Mouse (Mus musculus) spleen, embryonic (tissue): ENCODE measurements around the gene Rassf8.

ENCODE experiments used
- CTCF ChIA-PET: fragments of 350-600 bp; sonication (Branson Sonifier 250); formaldehyde crosslinking; loops from one replicate; lab custom pipeline; 2022; lab: Charles Lee

Gene Rassf8

DNA sequence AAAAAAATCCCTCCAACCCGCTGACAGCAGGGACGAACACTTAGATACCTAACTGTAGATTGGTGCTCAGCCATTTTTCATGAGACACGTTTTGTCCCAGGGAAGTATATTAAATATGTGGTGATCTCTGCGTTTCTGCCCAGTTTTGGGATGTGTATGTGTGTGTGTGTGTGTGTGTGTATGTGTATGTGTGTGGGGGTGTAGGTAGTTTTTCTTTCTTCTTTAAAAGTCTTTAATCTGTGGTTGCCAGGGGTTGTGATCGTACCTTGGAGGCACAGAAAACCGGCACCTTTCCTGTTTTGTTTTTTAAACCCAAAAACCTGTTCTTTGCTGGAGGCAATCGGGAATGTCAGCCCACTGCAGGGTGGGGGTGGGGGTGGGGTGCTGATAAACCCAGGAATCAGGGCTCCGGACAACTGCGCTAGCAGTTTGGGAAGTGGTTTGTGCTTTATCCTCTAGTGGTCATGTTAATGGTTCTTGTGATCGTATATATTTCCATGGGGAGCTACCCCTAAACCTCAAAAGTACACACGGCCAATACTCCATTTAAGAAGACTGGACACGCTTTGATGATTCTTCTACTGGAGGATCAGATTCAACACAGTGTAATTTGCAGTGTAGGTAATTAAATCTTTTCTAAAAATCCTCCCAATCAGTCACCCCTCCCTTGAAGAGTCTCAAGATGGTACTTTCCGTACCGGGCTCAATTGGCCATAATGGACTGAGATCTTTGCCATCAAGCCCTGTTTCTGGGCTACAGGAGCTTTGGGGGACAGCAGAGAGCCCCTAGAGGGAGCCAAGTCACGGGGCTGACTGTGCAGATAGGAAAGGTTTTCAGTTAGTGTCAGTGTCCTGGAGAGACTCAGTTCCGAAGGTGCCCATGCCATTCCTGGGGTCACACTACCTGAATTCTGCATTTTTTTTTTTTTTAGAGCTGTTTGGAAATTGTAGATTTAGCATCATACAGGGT is 1.4 kb downstream of the Rassf8 start:
- CTCF ChIA-PET: interaction anchor here (0.5 kb wide), 1 partner anchor 75 kb away, joined by 3 read pairs; no protein-coding TSS in a partner anchor

DNA sequence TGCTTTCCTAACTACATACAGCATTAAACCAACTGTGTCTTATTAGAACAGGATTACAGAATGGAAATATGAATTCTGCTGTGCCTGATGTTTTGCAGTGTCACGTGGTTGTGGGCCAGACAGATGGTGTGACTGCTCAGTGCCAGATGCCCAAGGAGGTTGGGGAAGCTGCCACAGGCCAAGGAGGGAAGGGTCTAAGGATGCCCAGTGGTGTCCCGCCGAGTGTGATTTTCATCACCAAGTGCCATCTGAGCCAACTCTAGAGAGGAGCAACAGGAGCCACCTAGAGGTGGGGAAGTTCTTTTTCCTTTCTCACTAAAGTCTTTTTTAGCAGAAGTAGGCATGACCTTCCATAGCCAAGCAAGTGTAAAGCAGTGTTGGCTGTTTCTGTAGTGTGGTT is 3.8 kb downstream of the Rassf8 start:
- CTCF ChIA-PET: no interaction called here

DNA sequence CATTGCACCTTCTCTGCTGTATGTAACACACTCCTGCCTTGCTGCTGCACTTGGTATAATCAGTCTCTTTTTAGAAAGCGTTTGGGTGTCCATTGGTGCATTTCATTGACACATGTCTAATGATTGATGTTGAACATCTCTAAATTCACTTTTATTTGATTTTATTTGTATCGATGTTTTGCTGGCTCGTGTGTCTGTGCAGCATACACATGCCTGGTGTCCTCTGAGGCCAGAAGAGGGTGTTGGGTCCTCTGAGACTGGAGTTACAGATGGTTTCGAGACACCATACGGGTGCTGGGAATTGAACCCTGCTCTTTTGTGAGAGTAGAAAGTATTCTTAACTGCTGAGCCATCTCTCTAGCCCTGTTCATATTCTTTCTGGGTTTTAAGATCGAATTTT is 6.7 kb downstream of the Rassf8 start:
- CTCF ChIA-PET: no interaction called here

DNA sequence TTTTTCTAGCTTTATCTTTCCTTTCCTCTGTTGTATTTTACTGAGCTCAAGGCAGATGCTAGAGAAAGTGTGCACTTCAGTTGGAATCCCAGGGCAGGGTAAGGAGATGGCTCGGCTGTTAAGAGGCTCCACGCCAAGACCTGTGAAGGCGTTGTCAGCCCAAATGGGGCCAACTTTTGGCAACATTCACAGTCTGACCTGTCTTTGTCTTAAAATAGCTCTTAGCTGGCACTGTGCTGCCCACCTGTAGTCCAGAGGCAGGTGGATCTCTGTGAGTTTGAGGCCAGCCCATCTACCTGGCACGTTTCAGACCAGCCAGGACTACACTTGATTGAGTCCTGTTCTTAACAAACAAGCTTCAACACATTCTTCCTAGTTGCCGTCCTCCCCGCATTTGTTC is 7.9 kb downstream of the Rassf8 start:
- CTCF ChIA-PET: no interaction called here

DNA sequence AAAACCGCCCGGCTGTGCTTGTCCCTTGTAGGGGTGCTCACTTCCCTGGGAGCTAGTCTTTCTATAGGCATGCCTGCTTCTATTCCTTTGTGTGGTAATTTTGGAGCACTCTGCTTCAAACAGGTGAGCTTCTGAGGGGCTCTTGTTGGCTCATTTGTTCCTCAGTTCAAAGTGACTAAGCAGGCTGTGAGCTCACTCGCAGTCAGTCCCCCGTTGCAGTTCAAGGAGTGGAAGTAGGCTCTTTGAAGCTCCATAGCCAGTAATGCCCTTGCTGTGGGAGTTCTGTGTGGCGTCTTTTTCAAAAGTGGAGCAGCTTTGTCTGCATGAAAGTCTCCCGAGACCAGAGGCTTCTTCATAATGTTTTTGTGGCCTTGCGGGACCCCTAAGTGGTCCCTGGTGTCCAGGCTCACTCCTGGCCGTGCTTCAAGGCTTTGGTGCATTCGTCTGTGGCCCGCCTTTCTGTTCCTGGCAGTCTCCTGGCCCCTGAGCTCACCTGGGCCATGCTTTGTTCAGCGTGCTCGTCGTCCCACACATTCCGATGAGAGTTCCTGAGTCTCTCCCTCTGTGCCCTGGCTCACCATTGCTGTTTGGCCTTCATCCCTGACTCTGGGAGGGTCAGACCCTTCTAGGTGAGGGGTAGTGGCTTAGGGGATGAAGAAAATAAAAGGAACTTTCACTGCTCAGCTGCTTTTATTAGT is 9.5 kb downstream of the Rassf8 start:
- CTCF ChIA-PET: no interaction called here

DNA sequence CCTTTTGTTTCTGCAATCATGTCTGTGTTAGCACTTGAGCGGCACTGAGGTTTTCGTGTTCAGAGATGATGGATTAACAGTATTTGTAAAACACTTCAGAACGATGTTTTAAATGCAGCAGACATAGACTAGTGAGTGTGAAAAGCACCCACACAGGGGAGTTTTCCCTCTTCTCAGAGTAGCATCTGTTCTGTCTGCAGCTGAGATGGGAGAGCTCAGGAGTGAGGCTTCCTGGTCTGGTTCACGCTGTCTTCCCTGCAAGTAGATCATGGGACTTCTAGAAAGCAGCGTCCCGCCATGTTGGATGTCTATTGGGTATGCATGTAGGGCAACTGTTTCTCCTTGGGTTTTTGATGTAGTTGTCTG is 10.1 kb downstream of the Rassf8 start:
- CTCF ChIA-PET: no interaction called here

DNA sequence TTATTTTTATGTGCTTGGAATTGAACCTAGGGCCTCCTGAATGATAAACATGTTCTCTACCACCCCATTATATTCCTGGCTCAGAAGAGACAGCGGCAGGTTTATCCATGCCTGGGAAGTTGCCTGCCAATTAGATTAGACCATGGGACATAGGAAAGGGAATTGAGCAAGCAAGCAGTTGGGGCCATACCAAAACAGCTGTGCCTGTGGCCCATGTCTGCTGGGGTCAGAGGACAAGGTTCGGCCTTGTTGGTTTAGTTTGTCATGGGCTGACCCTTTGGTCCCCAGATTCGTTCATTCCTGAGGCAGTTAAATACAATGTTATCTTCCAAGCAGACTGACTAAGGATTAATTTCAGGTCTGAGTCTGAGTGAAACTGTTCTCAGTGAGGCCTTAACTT is 10.8 kb downstream of the Rassf8 start:
- CTCF ChIA-PET: no interaction called here

DNA sequence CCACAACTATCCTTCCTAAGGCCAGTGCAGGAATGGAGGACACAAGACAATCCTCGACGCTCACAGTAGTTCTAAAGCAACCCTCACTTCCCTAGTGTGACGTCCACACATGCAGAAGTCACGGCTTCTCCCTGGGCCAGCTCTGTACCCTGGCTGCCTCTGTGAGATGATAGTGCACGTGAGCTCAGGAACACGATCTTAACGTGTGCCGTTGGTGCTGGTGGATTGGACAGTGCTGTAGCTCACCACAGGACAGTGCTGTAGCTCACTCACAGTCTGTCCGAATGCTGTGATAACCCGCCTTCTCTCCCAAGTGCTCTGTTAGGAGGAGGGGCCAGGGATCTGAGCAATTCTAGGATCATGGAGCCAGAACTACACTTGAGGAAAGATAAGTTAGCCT is 12.1 kb downstream of the Rassf8 start:
- CTCF ChIA-PET: no interaction called here

DNA sequence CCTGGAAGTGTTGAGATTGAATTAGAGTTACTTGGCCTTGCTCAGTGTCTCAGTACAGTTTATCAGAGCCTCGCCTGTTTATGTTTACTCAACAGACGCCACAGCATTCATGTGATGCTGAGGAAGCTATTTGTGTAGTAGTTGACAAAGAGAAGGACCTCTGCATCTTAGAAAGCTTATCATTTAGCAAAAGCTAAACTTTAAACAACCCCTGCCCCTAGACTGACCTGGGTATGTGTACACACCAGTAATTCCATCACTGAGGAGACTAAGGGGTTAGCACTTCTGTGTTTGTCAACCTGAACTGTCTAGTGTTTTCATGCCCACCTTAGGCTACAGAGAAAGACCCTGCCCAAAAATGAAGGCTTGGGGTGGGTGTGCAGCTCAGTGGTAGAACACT is 12.9 kb downstream of the Rassf8 start:
- CTCF ChIA-PET: interaction anchor here (0.7 kb wide), 1 partner anchor 671 kb away, joined by 3 read pairs; no protein-coding TSS in a partner anchor

DNA sequence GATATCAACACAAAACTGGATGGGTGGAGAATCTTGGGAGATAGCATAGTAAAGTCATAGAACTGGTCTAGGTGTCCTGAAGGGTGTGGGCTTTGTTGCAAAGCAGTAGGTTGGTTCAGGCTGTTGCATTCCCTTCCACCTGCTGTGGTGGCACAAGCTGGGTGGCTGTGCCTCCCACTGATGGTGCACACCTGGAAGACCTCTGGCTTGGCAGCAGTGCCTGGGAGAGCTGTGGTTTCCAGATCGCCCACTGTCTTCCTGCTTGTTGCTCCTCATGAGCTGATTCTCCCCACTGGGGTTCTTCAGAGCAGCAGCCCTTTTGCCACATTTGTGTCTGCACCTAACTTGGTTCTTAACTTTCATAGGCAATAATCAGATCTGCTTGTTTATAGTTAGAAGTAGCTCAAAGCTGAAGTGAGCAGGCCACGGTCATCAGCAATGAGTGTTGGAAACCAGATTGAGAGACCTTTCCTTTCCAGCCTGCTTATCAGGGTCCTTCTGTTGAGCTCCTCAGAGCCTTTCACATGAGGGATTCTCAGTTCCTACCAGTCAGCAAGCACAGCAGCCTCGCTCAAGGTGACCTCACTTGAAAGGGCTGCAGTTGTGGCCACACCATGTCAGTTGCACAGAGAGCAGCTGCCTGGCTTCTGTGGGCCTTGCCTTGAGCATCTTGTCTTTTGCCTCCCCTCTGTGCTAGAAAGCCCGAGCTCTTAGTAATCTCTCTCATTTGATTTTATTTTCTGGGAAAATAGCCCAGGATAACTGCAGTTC is 13.9 kb downstream of the Rassf8 start:
- CTCF ChIA-PET: no interaction called here

DNA sequence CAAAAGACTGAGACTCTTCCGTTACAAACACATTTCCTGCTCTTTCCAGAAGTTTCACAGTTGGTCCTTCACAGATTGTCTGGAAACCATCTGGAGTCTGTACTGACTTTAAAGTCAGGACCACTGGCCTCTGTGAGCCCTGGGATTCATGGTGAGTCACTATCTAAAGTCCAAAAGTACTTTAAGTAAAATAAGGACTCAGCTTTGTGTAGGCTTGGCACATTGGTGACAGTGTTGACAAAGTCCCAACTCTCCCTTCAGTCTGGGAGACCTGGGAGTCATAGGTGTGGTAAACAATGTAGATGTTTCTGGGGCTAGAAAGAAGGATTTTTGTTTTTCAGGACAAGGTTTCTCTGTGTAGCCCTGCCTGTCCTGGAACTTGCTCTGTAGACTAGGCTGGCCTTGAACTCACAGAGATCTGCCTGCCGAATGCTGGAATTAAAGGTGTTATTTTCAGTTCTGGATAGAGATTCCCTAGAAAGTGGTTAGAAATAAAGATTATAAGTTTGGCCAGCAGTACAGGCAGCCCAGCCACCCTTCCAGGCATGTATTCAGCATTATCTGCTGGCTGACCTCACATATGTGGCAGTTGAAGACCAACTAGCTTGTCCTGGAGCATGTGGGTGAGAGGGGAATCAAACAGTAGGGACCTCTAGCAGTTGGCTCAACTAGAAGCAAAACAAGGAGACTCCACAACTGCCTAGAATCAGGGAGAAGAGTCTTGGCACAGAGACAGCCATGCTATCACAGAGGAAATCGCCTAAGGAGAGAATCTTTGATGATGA is 14.8 kb downstream of the Rassf8 start:
- CTCF ChIA-PET: no interaction called here

DNA sequence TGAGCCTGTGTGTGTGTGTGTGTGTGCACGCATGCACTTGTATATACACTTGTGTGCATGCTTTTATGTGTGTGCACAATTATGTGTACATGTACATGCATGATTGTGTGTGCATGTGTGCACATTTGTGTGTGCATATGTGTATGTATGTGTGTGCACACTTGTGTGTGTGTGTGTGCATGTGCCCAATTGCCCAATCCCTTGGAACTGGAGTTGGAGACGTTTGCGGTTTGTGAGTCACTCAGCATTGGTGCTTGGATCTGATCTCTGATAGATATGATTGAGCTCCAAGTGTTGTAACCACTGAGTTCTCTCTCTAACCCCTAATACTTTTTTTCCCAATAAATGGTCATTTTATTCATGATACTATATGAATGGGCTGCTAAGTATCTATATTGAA is 15.5 kb downstream of the Rassf8 start:
- CTCF ChIA-PET: no interaction called here

DNA sequence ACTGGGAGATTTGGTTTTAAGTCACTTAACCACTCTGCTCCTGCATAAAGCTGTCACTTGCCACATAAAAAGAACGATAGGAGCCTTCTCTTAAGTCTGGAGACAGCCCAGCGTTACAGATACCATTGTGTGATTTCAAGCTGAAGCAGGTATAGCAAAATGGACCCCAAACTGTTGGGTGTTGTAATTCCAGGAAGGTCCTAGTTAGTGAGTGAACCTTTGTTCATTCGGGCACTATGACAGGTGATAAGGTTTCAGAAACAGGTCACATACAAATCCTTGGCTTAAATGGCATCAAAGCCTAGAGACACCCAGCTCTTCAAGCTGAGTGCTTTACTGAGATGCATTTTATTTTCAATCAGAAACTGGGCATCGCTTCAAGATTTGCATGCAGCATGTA is 16.5 kb downstream of the Rassf8 start:
- CTCF ChIA-PET: no interaction called here

DNA sequence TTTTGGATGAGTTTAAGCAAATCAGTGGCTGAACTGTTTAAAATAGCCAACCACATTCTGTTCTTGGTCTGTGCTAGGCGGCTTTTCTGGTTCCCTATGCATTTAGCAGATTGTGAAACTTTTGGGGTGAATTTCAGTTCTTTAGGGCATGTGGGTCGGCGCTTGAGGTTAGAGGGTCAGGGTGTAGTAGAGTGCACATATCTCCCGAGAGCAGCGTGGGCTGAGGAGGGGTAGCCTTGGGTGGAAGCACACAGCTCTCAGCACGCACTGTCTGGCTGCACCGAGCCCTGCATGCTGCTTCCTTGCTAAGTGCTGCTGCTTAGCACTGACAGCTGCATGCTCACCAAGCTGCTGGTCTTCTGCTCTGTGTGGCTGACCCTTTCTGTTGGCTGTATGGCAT is 18.5 kb downstream of the Rassf8 start:
- CTCF ChIA-PET: no interaction called here

DNA sequence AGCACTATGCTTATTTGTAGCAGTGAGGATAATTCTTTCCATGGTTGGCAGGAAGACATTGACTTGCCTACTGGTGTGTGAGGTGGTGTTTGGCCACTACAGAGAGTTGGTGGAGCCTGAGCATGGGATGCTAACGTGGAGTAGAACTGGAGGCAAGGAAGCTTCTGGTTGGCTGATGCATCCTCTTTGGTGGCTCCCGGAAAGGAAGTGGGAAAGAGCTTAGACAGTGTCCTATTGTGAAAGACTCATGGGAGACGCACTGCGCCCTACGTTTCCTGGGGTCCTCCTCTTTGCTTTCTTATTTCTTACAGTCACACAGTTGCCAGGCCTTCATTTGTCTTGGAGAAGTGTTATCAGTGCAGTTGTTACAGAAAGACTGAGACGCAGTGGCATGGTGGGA is 20.4 kb downstream of the Rassf8 start:
- CTCF ChIA-PET: no interaction called here

DNA sequence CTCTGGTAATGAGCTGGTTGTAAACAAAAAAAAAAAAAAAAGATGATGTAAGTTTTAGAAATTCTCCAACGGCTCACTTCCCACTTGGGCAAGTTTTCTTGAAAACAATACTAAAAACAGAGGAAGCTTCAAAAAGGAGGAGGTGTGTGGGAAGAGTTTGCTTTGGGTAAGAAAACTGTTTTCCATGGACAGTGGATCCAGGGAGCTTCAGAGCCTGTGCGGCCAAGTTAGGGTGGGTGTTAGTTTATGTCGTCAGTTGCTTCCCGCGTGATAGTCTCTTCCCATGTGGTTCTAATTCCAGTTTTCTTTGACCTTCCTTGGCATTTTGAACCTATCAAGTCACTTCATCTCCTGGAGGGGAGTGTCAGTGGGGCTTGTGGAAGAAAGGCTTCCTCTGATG is 21.1 kb downstream of the Rassf8 start:
- CTCF ChIA-PET: no interaction called here

DNA sequence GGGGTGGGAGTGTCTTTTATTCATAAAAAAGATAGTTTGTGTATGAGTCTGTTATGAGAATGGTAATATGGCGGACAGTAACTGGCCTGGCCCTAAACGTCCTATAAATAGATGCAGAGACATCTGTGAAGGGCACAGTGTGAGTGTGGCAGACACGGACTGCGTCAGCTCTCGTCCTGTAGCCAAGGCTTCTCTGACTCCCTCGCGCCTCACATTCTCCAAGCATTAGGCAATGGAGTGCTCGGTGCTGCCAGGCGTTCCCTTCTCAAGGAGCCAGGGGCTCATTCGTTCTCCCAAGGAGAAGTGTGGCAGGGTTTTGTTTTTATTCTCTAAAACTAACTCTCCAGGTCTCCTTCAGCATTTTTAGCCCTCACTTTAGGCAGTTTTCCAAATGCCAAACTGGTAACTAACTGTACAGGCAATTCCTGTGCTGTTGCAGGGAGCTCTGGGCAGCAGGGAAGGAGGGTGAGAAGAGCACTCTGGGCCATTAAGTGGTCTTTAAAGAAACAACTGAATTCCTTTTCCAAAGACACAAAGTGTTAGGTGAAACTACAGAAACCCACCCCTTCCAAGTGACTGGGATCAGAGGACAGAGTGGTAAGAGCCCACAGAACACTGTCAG is 22.2 kb downstream of the Rassf8 start:
- CTCF ChIA-PET: no interaction called here

DNA sequence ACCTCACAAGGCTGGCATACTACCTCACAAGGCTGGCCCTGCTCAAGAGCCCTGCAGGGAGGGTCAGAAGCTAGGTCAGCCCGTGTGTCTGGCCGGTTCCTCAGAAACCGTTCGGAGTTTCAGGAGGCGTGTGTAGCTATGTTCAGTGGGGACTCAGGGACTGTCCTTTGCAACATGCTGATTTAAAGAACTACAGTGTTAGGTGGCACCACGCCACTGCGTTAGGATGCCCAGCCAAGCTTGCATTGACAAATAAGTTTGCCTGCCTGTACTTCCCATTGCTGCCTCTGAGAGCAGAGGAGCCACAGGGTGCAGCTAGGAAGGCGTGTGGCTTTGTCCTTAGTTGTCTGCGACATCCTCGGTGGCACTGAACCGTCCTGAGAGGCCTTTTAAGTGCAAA is 23.3 kb downstream of the Rassf8 start:
- CTCF ChIA-PET: no interaction called here

DNA sequence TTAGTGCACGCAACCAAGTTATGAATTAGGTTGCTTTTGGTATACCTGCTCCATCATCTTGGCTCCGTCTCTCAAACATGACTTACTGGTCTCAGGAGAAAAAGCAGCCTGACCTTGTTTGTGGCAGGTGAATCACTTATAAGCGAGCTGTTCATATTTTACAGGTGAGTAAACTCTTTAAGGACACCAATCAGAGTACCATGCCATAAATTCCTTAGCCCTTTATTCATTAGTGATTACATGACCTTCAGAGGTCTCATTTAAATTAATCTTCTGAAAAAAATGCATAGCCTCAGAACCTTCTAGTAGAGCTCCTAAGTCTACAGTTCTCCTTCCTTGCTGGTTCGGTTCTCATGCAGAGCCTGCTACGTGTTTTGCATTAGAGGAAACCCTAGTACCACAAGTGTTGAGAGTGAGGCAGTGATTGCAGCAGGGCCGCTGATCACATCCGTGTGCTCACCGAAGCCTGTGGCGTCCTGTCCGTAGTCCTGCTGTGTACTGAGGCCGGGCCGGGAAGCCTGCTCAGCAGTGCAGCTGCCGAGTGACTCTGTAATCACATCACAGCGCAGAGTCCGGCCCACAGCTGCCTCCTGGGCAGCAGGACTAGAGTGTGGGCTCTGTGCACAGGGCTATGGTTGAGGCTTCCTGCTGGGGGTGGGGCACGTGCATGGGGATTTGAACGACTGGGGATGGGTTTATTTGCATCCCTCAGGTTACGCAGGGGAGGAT is 23.9 kb downstream of the Rassf8 start:
- CTCF ChIA-PET: no interaction called here

DNA sequence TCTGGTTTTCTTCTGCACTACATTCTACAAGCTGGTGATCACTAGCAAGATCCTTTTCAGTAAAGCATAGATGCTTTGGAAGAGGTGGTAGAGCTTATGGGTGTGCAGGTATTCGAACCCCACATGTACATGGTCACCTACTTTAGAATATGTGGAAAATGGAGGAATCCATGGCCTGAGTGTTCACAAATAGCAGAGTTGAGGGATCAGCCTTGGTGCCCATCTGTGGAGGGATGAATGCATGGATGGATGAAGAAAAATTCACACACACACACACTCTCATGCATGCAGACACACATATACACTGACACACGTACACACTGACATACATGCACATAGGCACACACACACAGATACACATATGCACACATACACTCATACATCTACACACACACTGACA is 27.9 kb downstream of the Rassf8 start:
- CTCF ChIA-PET: no interaction called here
